Mouse (Mus musculus) ES-Bruce4 (cell line): ENCODE results near the gene Cd300ld5.
A peak's percentile ranks its signal among the peaks of the same experiment; 100 is the strongest.

ENCODE experiments used
- CTCF ChIP-seq: IDR thresholded peaks from one replicate; pipeline ENCODE4 v1.8.1; 2011; ENCODE audit warnings: low read depth, low read length
- EP300 ChIP-seq: IDR thresholded peaks from 2 replicates; pipeline ENCODE4 v1.6.1; 2011; ENCODE audit warnings: low read depth, low read length; ENCODE audit not compliant: insufficient read depth

DNA sequence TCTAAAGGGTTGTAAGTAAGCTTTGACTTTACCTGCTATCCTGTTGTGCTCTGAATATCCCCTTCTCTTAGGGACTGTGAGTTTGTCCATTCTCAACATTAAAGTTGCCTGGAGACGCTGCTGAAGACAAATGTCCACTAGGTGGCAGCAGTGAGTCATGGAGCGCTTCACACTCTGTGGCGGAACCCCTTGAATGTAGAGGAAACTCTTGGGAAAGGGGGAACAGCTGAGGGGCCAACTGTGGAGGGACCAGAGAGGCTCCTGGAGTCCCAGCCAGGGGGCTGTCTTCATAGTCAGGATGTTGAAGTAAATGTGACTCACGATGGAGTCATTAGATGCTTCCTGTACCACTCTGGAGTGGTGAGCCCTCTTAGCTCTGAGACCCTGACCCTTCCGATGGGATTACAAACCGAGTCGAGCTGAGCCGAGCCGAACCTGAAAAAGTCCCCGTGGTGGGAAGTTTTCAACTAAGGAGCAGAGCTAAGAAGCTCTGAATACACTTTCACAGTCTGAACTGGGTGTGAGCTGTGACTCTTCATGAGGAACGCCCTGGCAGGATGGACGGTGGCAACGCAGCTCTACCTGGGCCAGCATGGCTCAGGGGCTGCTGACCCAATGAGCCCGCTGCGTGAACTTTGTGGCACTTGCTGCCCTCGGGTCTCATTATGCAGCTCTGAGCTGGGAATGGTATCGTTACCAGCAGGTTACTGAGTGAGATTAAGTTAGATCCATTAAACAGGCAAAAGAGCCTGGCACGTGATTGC lies 46.0 kb upstream of the Cd300ld5 start:
- peak; percentile 90 for TF ChIP-seq CTCF
- TF ChIP-seq EP300, result no peak
